Mouse (Mus musculus) right cerebral cortex, postnatal 4 days (tissue): ENCODE results near the gene Poc1b.

Source experiments
- DNase-seq: peaks from one replicate; pipeline ENCODE4 v3.0.0-alpha.2; 2022

The Poc1b gene

GRCm38 (mm10) chr10:99115471-99116236, 8.8 kb downstream of the Poc1b start:
- no peak for DNase-seq

- no peak for DNase-seq
These were observed 9.4 kb downstream of the Poc1b start for GRCm38 (mm10) chr10:99116237-99116632.

GRCm38 (mm10) chr10:99116650-99117615, 10.1 kb downstream of the Poc1b start:
- DNase-seq, result no peak

- no peak for DNase-seq
These were observed 11.0 kb downstream of the Poc1b start for GRCm38 (mm10) chr10:99117876-99118275.

GRCm38 (mm10) chr10:99118697-99119096, 11.9 kb downstream of the Poc1b start:
- no peak for DNase-seq

GRCm38 (mm10) chr10:99119471-99119870, 12.6 kb downstream of the Poc1b start:
- DNase-seq, result no peak

- DNase-seq, result no peak
These were observed 19.4 kb downstream of the Poc1b start, which contains the start of gene Phxr2 for GRCm38 (mm10) chr10:99126225-99126624. Phxr2 (minus strand) TSS chr10:99126325.

GRCm38 (mm10) chr10:99126954-99127353, 20.1 kb downstream of the Poc1b start:
- no peak for DNase-seq

GRCm38 (mm10) chr10:99127691-99128261, 20.9 kb downstream of the Poc1b start:
- no peak for DNase-seq

- DNase-seq, result no peak
These were observed 23.8 kb downstream of the Poc1b start for GRCm38 (mm10) chr10:99130611-99131010.

GRCm38 (mm10) chr10:99131298-99131697, 24.5 kb downstream of the Poc1b start:
- DNase-seq, result no peak

GRCm38 (mm10) chr10:99132189-99132588, 25.4 kb downstream of the Poc1b start:
- no peak for DNase-seq

GRCm38 (mm10) chr10:99132595-99133272, 25.9 kb downstream of the Poc1b start:
- DNase-seq, result no peak

GRCm38 (mm10) chr10:99133321-99133875, 26.6 kb downstream of the Poc1b start:
- no peak for DNase-seq

GRCm38 (mm10) chr10:99136337-99136736, 29.5 kb downstream of the Poc1b start:
- no peak for DNase-seq

- DNase-seq, result no peak
These were observed 38.8 kb downstream of the Poc1b start for GRCm38 (mm10) chr10:99145611-99146010.

GRCm38 (mm10) chr10:99146596-99146995, 39.8 kb downstream of the Poc1b start:
- no peak for DNase-seq

GRCm38 (mm10) chr10:99150016-99150415, 43.2 kb downstream of the Poc1b start:
- DNase-seq, result no peak

GRCm38 (mm10) chr10:99151580-99151979, 44.7 kb downstream of the Poc1b start:
- DNase-seq, result no peak

GRCm38 (mm10) chr10:99152063-99152462, 45.2 kb downstream of the Poc1b start:
- DNase-seq, result no peak

- no peak for DNase-seq
These were observed 47.8 kb downstream of the Poc1b start for GRCm38 (mm10) chr10:99154635-99155034.

GRCm38 (mm10) chr10:99156808-99157207, 50.0 kb downstream of the Poc1b start:
- DNase-seq, result no peak
